Mouse (Mus musculus): ENCODE measurements at regions not wholly inside any gene's neighbourhood (a gene's known extent, or its start where the extent isn't known, plus 50 kb on each side); places are given as distances from the start of the nearest gene placed in this dataset.

DNA sequence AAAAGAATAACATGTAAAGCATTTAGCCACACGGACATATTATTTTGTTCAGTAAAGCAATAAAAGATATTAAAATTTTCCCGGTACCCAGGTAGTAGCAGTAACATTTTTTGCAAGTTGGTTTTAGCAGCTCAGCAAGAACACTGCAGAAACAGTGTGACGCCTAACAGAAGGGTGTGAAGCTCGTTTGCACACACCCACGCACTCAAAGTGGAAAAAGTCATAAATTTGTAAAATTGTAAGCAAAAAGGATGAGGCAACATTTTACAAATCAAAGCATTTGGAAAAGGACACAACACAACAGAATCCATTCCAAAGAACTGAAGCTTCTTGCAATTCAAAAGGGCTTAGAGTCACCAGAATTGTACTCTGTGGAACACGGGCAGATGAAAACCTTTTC, 1053.6 kb upstream of the Celf2 start:
- no peak for DNase-seq

- DNase-seq = no peak
Observed at GRCm38 (mm10) chr2:8546116-8546515, 1036.8 kb upstream of the Celf2 start.

DNA sequence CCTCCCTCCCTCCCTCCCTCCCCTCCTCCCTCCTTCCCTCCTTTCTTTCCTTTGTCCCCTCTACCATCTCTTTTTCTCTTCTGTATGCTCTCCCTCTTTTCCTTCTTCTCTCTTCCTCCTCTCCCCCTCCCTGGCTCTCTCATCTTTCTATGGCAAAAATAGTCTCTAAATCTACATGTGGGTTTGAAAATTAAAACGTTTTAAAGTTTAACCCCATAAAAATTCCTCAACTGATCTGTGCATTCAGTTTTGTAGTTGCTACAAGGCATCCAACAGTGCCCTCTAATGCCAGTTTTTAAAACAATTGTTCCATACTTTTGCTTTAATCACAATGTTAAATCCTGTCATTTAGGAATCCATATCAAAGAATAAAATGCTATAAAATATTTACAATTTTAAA, 1027.5 kb upstream of the Celf2 start:
- no peak for DNase-seq

DNA sequence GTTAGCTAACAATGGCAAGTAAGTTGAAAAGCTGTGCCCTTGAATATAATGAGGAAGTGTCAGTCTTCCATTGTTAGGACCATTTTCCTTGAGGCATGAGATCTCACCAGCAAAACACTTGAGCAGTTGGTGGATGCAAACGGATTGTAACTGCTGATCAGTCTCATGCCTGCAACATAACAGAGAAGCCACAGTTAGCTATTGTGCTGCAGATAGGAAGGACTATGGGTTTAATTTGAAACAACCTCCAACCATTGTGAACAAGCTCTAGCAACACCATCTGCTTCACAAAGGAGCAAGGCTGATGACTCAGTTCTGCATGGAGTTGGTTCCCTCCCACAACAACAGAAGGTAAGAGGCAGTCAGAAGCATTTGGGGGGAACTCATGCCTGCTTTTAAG, 989.1 kb upstream of the Celf2 start:
- no peak for DNase-seq

GRCm38 (mm10) chr2:8477827-8478528, 968.6 kb upstream of the Celf2 start:
- DNase-seq = no peak

DNA sequence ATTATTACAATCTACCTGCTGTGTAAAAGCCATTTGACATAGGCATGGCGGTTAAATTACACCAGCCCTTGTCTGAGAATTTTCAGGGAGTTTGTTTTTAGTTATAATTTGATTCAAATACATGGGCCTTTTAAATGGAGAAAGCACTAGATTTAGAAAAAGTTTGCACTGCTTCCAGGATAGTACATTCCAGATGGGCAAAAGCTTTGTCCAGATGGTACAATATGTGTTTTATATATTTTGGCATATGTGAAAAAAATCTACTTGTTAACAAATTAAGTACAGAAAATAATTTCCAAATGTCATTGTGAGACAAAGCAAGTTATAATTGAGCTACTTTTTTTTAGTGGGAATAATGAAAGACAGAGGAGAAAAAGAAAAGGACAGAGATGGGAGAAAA, 961.2 kb upstream of the Celf2 start:
- no peak for DNase-seq

- DNase-seq = no peak
Observed at GRCm38 (mm10) chr2:8468989-8469388, 959.6 kb upstream of the Celf2 start.

DNA sequence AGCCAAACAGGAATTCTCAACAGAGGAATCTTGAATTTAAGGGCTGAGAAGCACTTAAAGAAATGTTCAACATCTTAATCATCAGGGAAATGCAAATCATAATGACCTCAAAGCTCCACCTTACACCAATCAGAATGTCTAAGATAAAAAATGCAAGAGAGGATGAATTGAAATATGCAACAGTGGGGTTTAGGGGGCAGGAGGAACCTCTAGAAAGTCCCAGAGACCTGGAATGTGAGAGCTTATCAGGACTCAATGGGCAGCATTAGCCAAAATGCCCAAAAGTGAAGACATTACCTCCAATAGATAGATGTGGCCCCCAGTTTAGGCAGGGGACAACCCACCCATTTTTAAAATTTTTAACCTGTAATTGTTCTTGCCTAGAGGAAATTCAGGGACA, 959.0 kb upstream of the Celf2 start:
- no peak for DNase-seq

DNA sequence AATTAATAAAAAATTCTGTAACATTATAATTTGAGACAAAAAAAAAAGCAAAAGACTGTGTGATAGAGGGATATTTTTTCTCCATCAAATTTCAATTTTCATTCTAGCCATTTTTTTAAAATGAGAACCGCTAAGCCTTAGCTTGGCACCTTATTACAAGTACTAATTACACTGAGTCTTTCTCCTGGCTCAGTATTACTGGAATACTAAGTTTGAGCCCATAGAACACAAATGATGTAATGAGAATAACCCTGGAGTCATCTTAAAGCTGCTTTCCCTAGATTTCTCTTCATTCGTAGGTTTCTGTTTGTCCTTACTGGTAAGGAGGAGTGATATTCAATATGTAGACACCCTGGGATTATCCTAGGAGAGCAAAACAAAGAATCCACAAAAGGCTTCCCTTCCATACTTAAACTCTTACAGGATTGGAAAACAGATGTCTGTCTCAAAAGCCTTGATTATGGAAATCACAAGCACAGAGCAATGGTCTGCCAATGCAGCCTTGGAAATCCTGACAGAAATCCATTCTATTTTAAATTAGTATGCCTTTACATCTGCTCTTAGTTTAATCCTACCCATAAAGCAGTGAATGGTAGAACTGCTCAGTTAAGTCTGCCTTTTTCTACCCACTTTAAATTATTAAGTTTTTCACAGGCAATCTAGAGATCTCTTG, 958.3 kb upstream of the Celf2 start:
- no peak for DNase-seq

GRCm38 (mm10) chr2:8452566-8453243, 943.3 kb upstream of the Celf2 start:
- DNase-seq = no peak

GRCm38 (mm10) chr2:8441230-8441629, 931.9 kb upstream of the Celf2 start:
- no peak for DNase-seq

GRCm38 (mm10) chr2:8429652-8430343, 920.4 kb upstream of the Celf2 start:
- no peak for DNase-seq

DNA sequence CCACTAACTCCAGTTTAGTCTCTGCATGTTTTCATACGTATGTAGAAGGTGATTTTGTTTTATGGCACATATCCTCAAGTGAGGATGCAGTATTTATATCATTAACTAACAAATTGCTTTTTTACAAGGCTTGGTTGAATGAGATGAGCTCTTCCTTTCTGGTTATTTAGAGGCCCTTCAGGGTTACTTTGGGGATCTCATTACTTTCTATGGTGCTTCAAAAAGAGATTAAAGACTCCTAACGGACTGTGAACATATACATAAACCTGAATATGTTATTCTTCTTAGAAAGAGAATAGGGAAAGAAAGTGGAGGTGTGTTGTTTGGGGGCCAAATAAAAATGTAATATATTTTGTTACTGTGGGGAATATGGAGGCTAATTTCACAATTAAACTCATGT, 918.8 kb upstream of the Celf2 start:
- DNase-seq = no peak

DNA sequence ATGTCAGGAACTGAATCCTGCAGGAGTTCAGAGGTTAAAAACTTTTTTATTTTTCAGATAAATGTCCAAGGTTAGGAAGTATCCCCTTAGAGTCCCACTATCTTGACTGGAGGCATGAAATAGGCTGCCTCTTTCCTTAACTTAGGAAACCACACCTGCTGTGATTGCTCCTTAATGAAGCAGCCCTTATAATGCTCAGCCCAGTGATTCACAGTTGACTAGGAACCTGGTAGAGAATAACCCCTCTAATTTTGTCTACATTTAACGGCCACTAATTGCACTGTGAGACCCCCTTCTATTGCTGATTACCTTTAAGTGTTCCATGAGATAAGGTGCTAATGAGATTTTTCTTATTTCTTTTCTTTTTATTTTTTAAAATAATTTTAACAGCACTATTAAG, 918.4 kb upstream of the Celf2 start:
- no peak for DNase-seq

DNA sequence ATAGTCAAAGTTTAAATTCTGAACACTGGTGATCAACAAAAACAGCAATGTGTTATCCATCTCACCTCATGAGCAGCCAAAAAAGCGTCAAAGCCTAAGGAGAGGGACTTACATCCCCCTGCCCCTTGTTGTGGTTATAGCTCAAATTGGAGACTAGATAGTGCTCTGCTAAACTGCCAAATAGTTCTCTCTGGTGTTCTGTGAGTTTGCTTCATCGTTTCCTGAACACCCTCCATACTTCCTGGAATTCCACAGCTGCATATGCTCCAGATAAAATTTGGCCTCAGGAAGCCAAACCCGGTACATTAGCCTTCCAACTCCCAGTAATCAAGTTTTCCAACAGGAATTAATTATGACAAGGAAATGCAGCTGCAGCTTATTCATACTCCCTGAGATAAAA, 906.6 kb upstream of the Celf2 start:
- no peak for DNase-seq

- no peak for DNase-seq
Observed at GRCm38 (mm10) chr2:8394128-8394527, 884.8 kb upstream of the Celf2 start.

DNA sequence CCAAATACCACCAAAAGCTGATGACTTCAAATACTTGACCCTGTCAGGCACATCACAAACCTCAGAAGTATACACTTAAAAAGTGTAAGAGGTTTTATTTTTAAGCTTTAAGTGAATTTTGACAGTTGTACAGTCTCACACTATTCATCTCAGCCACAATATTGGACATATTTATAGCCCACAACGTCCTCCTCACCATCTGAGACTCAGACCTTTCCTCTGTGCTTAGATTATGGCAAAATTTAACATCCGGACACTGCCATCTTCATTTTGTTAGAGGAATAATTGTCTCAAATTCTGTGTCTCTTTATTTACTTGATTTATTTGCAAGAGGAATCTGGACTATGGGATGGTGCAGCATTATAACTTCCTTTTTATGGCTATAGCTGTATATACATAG, 880.2 kb upstream of the Celf2 start:
- no peak for DNase-seq

DNA sequence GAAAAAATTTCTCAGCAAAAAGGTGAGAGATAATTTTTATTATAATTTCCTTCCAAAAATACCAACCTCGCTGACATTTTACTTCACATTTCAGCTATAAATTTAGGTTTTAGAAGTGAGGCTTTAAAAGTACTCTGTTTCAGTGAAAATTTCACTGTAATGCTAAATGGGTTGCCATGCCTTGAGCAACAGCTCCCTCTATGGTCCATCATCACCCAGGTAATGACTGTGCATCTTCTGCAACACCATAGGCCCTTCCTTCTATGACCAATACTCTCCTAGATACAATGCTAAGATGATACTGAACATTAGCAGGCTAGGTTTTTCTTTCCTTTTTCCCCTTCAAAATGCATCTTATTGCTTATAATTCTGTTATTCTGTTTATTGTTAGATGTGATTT, 870.9 kb upstream of the Celf2 start:
- DNase-seq = peak; percentile 50 to 59

- no peak for DNase-seq
Observed at GRCm38 (mm10) chr2:8379590-8379989, 870.2 kb upstream of the Celf2 start.

DNA sequence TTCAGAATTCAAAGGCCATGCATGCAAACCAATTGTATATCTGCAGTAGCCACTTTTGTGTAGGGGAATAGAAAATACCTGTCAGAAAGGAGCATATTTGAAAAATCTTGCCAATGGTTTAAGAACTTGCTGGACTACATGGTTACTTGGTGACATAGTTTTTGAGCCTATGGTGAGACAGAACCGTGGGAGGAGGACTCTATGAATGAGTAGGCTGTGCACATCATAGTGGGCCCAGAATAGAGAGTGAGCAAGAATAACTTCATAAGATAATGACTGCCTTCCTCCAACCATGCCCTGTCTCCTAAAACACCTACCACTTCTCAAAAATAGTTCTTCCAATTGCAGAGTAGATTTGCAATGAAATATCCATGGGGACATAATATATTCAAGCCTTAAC, 838.5 kb upstream of the Celf2 start:
- no peak for DNase-seq

GRCm38 (mm10) chr2:8344748-8345147, 835.4 kb upstream of the Celf2 start:
- DNase-seq = no peak

DNA sequence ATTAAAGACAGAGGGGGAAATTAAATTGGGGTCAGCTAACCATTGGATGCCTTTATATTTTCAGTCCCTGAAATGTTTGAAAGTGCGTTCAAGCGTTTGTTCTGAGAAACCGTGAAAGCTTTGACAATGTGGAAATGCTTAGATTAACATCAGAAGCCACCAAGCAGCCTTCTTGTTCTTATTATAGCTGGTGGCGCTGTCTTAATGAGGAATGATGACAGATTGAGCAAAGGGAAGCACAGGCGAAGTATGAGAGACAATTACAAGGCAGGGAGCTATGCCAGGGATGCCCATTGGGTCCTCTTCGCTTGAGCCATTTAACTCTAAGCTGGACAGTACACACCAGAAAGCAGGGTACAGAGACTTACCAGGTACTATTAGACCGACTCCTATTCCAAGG, 828.9 kb upstream of the Celf2 start:
- DNase-seq = no peak

GRCm38 (mm10) chr2:8296001-8296400, 786.6 kb upstream of the Celf2 start:
- DNase-seq = no peak

DNA sequence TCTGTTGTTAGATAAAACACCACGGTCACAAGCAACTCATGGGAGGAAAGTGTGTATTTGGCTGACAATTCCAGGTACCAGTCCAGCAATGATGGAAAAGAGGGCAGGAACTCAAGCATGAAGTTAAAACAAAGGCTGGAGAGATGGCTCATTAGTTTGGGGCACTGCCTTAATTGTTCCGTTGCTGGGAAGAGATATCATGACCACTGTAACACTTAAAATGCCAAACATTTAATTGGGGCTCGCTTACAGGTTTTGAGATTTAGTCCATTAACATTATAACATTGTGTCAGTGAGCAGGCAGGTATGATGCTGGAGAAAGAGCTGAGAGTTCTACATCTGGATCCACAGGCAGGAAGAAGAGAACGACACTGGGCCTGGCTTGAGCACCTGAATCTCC, 782.0 kb upstream of the Celf2 start:
- DNase-seq = no peak
